Comparison of ENCODE assay signal across 18 mouse cellular contexts in genomic region chr6:11606055-11606454, GRCm38 (mm10).
"Had no signal": no experiment of that assay in that cellular context is flagged by ENCODE, and none has a peak within 500 bp of the region (broad histone marks: within the 10 kb centered on the region; RNA-seq: fewer than 3 reads in every experiment).

No protein-coding gene starts in this region.

- ATAC-seq: liver, postnatal 0 days; lung, postnatal 0 days; midbrain, embryonic 16.5 days had no signal

- H3K36me3 ChIP-seq: liver, embryonic 13.5 days; liver, embryonic 15.5 days; lung, embryonic 15.5 days; neural tube, embryonic 12.5 days; stomach, embryonic 15.5 days had no signal

- H3K9ac ChIP-seq: liver, embryonic 13.5 days; liver, embryonic 15.5 days; liver, postnatal 0 days; lung, embryonic 15.5 days; neural tube, embryonic 12.5 days; stomach, embryonic 15.5 days had no signal

- H3K4me1 ChIP-seq: liver, embryonic 13.5 days; liver, embryonic 15.5 days; lung, embryonic 15.5 days; neural tube, embryonic 12.5 days; stomach, embryonic 15.5 days had no signal

- DNase-seq: liver, embryonic 13.5 days; liver, postnatal 0 days; lung, adult 2 months; lung, postnatal 14 days; lung, postnatal 36 days; right cerebral cortex, postnatal 14 days; thymus, adult 2 months; thymus, postnatal 25 days; thymus, postnatal 4 days had no signal

- H3K4me3 ChIP-seq: liver, embryonic 13.5 days; liver, embryonic 15.5 days; lung, embryonic 15.5 days; megakaryocyte, embryonic 14.5 days; neural tube, embryonic 12.5 days; stomach, embryonic 15.5 days had no signal

- H3K27ac ChIP-seq: liver, embryonic 13.5 days; liver, embryonic 15.5 days; lung, embryonic 15.5 days; macrophage; neural tube, embryonic 12.5 days; stomach, embryonic 15.5 days; stomach, postnatal 0 days had no signal

- H3K9me3 ChIP-seq: liver, embryonic 13.5 days; liver, embryonic 15.5 days; lung, embryonic 15.5 days; megakaryocyte, embryonic 14.5 days; neural tube, embryonic 12.5 days; stomach, embryonic 15.5 days had no signal

- H3K27me3 ChIP-seq: liver, embryonic 13.5 days; liver, embryonic 15.5 days; lung, embryonic 15.5 days; megakaryocyte, embryonic 14.5 days; neural tube, embryonic 12.5 days; stomach, embryonic 15.5 days had no signal

- H3K4me2 ChIP-seq: liver, embryonic 13.5 days; liver, embryonic 15.5 days; lung, embryonic 15.5 days; neural tube, embryonic 12.5 days; stomach, embryonic 15.5 days had no signal
